Mouse (Mus musculus) stomach, postnatal 0 days (tissue): Measurements from ENCODE around the gene Slc35f5.
"Not testable (repeated sequence)": the region's sequence is repeated elsewhere in the genome, so short reads cannot be mapped to it uniquely, and the experiment has no call there.

Source experiments
- CTCF ChIP-seq: IDR thresholded peaks from 2 replicates; pipeline ENCODE4 v1.5.1; 2016; ENCODE audit warnings: antibody characterized with exemption, low read depth, mild to moderate bottlenecking, moderate library complexity
- EP300 ChIP-seq: optimal IDR thresholded peaks from 2 replicates; pipeline ENCODE3; 2016; ENCODE audit warnings: antibody characterized with exemption

- TF ChIP-seq EP300, CTCF: not testable (repeated sequence)
Measured at GRCm38 (mm10) chr1:125533180-125533912, 27.0 kb upstream of the Slc35f5 start.
